Mouse (Mus musculus): ENCODE data around the gene Hnrnpll. TPM values are rescaled to one million over a fixed set of nuclear protein-coding genes. Genes with fewer than 3 reads are reported as not detected.

The Hnrnpll gene
- 100 to 1,000 TPM in 1 of 2 experiments, 10 to 100 TPM in 1; 80.9 to 125 TPM for polyA plus RNA-seq (2017; shearing (Covaris generic))

DNA sequence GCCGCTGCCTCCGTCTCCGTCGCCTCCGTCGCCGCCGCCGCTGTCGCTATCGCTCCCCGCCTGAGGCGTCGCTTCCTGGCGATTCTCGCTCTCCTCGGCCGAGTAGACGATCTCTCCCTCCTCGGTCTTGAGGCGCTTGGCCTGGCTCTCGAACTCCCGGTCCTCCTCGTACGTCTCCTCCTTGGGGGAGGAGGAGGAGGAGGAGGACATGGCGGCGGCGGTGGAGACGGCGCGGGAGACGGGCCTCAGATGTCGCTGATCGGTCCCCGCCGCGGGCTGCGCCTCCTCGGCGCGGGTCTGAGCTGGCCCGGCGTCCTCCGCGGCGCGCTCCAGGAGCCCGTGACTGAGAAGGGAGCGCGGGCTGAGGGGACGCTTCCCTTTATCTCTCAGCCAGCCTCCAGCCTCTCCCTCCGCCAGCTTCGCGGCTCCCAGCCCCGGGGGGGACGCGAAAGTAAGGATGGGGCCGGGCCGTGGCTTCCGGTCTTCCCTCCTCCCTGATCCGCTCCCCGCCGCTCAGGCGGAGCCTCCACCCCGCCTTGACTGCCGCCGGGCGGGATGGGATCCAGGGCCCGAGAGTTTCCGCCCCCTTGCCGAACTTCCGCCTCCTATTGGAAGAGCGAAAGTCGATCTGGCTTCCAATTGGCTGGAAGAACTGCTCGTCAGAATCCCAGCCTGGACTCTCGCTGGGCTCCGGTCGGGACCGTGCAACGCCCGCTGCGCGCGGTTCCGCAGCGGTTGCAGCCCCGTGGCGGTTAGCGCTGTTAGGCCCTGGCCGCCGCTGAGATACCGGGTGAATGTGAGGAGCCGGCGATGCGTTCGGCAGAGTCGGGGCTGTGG is at the start of gene Hnrnpll:
Hnrnpll (minus strand) TSS at position 552 of the 837 bp plus-strand sequence.

Other genes starting within 250 kb of the Hnrnpll start
- 10 to 100 TPM; 25.9 to 27.3 TPM for gene Atl2, start 166.2 kb downstream of the Hnrnpll start, polyA plus RNA-seq (2017; shearing (Covaris generic))
- gene Galm, start 65.1 kb upstream of the Hnrnpll start, polyA plus RNA-seq (2017; shearing (Covaris generic)), result 10 to 100 TPM; 12.0 to 45.8 TPM
- gene Srsf7, start 145.0 kb upstream of the Hnrnpll start, polyA plus RNA-seq (2017; shearing (Covaris generic)), result 100 to 1,000 TPM; 393 to 427 TPM
- under 1 TPM; 0.06 to 0.55 TPM for gene Ttc39d, start 145.1 kb upstream of the Hnrnpll start, polyA plus RNA-seq (2017; shearing (Covaris generic))
- 10 to 100 TPM in 1 of 2 experiments, 1 to 10 TPM in 1; 8.9 to 17.9 TPM for gene Gemin6, start 162.1 kb upstream of the Hnrnpll start, polyA plus RNA-seq (2017; shearing (Covaris generic))
- gene Morn2, start 227.9 kb upstream of the Hnrnpll start, polyA plus RNA-seq (2017; shearing (Covaris generic)), result 1 to 10 TPM; 1.2 to 3.6 TPM
- 10 to 100 TPM; 17.7 to 20.0 TPM for gene Dhx57, start 228.1 kb upstream of the Hnrnpll start, polyA plus RNA-seq (2017; shearing (Covaris generic))
- gene Arhgef33, start 245.1 kb upstream of the Hnrnpll start, polyA plus RNA-seq (2017; shearing (Covaris generic)), result 1 to 10 TPM; 1.2 to 2.6 TPM